Mouse (Mus musculus) adrenal gland, postnatal 36 days (tissue): ENCODE results near the gene Fntb. TPM values are rescaled to one million over a fixed set of nuclear protein-coding genes. Genes with fewer than 3 reads are reported as not detected.
A peak's percentile ranks its signal among the peaks of the same experiment; 100 is the strongest.
"Not testable (repeated sequence)": the region's sequence is repeated elsewhere in the genome, so short reads cannot be mapped to it uniquely, and the experiment has no call there.

ENCODE experiments used
- DNase-seq, 2 experiments: peaks; one replicate each; pipeline ENCODE4 v3.0.0; 2021; ENCODE audit warnings: mixed read lengths in 1 of 2
- total RNA-seq, 2 experiments: library from RNA; stranded (reverse); gene quantifications; 2 replicates each; pipeline ENCODE4 v1.2.3; 2021

Gene Fntb
- total RNA-seq, 2 experiments from 2014 or later, result 12.5 to 13.2 TPM

DNA sequence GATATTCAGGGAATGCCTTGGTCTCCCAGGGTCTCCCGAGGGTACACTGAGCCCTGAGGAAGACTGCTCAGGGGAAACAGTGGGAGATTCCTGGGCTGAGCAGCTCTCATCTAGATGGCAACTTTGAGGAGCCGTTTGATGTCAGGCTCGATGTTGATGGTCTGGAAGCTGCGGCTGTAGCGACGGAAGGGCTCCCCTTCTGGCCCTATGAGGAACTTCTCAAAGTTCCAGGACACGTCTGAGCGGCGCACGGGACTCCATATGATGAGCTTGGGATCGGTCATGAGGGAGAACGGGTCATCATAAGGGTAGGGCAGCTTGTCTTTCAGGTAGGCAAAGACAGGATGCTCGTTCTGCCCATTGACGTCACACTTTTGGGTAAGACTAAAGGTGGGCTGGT is 27.2 kb downstream of the Fntb start:
- DNase-seq, result not testable (repeated sequence)

- no peak for DNase-seq
These were observed 30.0 kb downstream of the Fntb start, which contains the start of gene Gpx2 for GRCm38 (mm10) chr12:76795350-76795749. Gpx2 (minus strand) TSS chr12:76795554.

DNA sequence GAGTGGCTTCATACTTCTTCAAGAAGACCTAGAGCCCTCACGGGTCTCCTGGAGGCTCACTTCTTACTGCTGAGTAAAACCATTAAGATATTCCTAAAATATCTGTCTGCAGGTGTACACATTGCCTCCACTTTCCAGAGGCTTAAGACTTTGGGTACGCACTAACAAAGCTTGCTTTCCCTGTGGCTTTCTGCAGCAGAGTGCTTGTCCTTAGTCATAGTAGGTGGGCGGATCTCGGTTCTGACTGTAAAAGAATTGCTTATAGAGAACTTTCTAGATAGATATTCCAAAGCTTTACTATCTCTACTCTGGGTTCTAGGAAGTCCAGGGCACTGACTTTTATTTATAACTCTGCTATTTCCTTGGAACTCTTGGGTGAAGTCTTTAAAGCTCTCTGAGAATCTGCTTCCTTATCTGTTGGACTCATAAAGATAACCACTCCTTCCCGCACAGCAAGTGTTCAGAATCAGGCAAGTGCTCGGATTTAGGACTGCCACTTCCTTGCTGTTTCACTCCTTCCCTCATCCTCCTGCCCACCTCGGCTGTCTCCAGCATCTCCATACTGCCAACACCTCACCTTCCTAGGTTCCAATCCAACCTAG is 31.6 kb downstream of the Fntb start:
- DNase-seq, result no peak

- DNase-seq, result no peak
These were observed 32.8 kb downstream of the Fntb start for GRCm38 (mm10) chr12:76798008-76798720.

DNA sequence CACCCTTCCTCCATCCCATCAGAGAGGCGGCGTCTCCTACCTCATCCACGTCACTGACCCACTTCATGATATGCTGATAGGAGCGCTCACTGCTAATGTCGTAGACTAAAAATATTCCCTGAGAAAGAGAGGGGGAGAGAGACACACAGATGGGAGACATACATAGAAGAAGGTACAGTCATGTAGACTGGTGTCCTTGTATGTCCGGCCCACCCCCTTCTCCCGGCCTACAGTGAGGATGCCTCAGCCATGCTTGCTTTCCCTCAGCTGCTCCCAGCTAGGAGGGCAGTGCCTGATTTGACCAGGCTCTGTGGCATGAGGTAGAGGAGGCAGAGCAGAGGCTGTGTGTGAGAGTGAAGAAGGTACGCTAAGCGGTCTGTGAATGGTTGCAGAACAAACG is 37.6 kb downstream of the Fntb start:
- DNase-seq, result no peak

- DNase-seq, result peak; percentile 60 to 70
These were observed 38.4 kb downstream of the Fntb start for GRCm38 (mm10) chr12:76803700-76804252.

- DNase-seq, result peak; percentile 52 to 63
These were observed 39.8 kb downstream of the Fntb start for GRCm38 (mm10) chr12:76805056-76805811.

DNA sequence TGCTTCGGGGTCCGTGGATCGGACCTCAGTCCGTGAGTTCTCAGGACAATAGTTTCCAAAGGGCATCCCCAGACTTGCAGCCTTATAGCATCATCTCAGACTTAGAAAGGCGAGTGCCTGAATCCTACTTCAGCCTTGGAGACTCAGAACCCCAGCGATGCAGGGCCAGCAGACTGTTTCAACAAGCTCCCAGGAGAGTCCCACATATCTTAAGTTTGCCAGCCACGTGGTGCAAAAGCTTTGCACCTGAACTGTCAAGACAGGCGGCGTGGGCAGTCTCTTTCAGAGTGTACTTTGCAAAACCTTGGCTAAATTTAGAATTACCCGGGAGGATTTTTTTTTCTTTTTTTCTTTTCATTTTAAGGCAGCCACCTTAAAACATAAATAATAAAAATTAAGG is 42.4 kb downstream of the Fntb start:
- DNase-seq, result no peak

- no peak for DNase-seq
These were observed 45.1 kb downstream of the Fntb start for GRCm38 (mm10) chr12:76810491-76810890.

GRCm38 (mm10) chr12:76811006-76811405 is 45.6 kb downstream of the Fntb start:
- DNase-seq, result no peak

DNA sequence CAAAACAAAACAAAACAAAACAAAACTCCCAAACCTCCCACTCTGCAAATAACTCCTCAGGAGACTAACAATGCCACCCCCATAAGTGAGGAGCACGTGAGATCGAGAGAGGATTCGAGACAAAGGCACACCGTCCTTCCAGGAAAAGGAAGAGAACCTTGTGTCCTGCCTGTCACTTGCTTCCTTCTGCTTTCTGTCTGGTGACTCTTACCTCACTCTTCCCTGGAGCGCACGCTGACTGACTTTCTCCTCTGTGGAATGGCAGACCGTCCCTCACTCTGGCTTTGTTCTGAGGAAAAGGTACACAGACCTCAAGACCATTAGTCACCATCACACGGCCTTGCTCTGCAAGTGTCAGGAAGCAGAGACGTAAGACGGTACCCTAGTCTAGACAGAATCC is 48.2 kb downstream of the Fntb start:
- DNase-seq, result no peak

DNA sequence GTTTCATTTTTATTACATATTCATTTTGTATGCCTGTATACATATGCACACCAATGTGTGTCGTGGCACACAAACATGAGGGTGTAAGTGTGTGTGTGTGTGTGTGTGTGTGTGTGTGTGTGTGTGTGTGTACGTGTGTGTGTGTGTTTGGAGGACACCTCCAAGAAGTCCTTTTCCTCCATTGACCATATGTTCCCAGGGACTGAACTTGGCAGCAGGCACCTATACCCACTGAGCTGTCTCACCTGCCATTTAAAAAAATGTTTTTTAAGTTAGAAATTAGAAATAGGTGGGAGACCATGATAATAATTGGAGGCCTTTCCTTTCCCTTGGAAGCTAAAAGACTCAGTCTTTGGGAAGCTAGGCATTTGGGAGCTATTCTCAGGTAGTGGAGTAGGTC is 48.7 kb downstream of the Fntb start:
- DNase-seq, result no peak

GRCm38 (mm10) chr12:76816720-76817119 is 51.3 kb downstream of the Fntb start:
- no peak for DNase-seq

DNA sequence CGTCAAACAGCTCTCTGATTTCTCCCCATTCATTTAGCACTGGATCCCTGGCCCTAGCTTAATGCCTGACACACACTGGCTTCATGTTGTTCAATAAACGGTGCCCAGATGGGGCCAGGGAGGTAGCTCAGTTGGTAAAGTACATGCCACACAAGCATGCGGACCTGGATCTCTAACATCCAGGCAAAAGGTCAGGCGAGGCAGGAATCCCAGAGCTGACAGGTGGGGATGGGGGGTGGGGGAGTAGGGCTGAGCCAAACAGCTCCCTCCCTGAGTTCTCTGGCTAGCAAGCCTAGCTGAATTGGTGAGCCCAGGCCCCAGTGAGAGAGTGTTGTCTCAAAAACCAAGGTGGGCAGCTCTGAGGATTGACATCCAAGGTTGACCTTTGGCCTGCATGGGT is 51.8 kb downstream of the Fntb start:
- DNase-seq, result no peak

- no peak for DNase-seq
These were observed 52.7 kb downstream of the Fntb start for GRCm38 (mm10) chr12:76818120-76818519.

DNA sequence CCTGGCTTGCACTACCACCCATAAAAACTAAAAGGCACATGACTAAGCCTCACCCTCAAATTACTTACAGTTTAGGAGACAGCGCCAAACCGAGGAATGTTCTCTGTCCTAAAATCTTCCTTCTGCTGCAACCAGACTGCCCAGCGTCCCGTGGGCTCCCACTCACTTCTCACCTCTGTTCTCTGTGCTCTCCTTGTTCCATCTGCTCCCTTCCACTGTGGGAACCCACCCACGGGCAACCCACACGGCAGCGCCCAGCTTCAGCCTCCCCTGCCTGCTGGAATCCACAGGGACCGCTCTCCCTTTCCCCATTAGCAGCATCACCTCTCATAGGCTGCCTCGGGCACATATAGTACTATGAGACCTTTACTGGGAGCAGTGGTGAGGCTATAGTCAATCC is 53.5 kb downstream of the Fntb start:
- DNase-seq, result no peak

GRCm38 (mm10) chr12:76819816-76820215 is 54.4 kb downstream of the Fntb start:
- DNase-seq, result no peak

DNA sequence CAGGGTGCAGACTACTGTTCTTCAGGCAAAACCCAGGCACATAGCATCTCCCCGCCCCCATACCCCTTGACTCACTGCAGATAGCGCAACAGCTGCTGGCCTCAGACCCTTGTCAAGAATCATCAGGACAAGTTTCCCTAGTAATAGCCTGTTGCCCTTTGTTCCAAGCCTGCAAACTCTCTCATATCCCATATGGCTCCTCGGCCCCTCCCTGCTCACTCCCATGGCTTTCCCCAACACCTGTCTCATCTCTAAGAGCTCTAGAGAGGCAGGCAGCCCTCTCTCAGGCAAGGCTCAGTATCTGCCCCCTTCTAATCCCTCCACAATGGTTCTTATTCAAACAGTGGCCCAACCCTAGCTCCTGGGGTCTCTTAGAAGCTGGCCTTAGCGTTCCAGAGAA is 55.2 kb downstream of the Fntb start:
- no peak for DNase-seq

GRCm38 (mm10) chr12:76822002-76822650 is 56.7 kb downstream of the Fntb start:
- DNase-seq, result peak; percentile 45 to 64

- no peak for DNase-seq
These were observed 57.3 kb downstream of the Fntb start, which contains the start of gene Rab15 for GRCm38 (mm10) chr12:76822651-76823041. Rab15 (minus strand) TSS chr12:76822908.

DNA sequence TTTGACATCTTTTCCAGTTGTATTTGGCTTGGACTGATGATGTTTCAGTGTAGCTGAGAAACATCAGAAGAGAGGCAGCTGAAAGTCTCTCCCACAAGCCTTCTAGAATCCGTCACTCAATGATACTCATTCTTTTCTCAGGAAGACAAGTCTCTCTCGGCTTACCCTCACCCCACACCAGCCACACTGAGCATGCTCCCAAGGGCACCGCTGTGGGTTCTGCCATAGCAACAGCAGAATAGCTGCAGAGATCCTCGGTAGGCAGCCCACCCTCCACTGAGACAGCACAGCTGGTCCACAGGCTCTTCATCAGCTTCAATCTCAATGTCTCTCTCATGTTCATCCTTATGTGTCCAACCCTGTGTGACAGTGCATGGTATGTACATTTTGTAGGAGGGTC is 59.9 kb downstream of the Fntb start:
- no peak for DNase-seq

GRCm38 (mm10) chr12:76832704-76833103 is 67.3 kb downstream of the Fntb start:
- peak in 1 of 2 experiments; percentile 22 for DNase-seq
